In genomic region chr4:135875991-135876582, GRCm38 (mm10) we compare ENCODE assay signal across 8 mouse cellular contexts. TPM values are rescaled to one million over a fixed set of nuclear protein-coding genes. Genes with fewer than 3 reads are reported as not detected.
DNase-seq lines count a peak whose midpoint lies in the region; ATAC-seq and TF ChIP-seq lines count a peak whose summit lies in the region.

No protein-coding gene starts in this region.

- peaks cover 18% of the 10 kb centered on the region for H3K4me1 ChIP-seq in heart, adult 2 months (ENCODE audit: control insufficient read depth, insufficient read depth, low read length)
- H3K4me1 ChIP-seq in kidney, adult 2 months (ENCODE audit: control insufficient read depth, insufficient read depth, low read length): peaks cover 24% of the 10 kb centered on the region
- H3K4me1 ChIP-seq in lung, embryonic 15.5 days: peaks cover 43% of the 10 kb centered on the region

- DNase-seq in layer of hippocampus, adult 11-12 months (ENCODE audit: low spot score): peak; percentile 54
- no peak for DNase-seq in layer of hippocampus, postnatal 25 days (ENCODE audit: extremely low spot score in 1 of 2, low spot score in 1 of 2)
- peak; percentile 73 for DNase-seq in embryo, embryonic 10 days (ENCODE audit: low spot score)
- peak; percentile 69 to 77 for DNase-seq in heart, adult 2 months
- DNase-seq in kidney, adult 2 months: peak; percentile 71
- DNase-seq in Muller cell, postnatal 12 days (ENCODE audit: inconsistent ontology term): no peak

- intact Hi-C loops in heart, adult 2 months (cut with DNase I): loop anchor here (5.0 kb wide), 2 partner anchors 59 to 169 kb away; no protein-coding TSS in a partner anchor

- H3K4me2 ChIP-seq in lung, embryonic 15.5 days: peak overlapping the region; percentile 56

- TF ChIP-seq CTCF in heart, adult 2 months (IDR thresholded peaks at IDR 0.05): no peak
- no peak for TF ChIP-seq CTCF in kidney, adult 2 months (conservative IDR thresholded peaks at IDR 0.05; ENCODE audit: insufficient read depth, insufficient read length, low read depth, low read length)

- no peaks in the 10 kb centered on the region for H3K79me2 ChIP-seq in heart, adult 2 months (replicated peaks; ENCODE audit: control insufficient read depth, insufficient read depth, low read length)

- no peaks in the 10 kb centered on the region for H3K27me3 ChIP-seq in heart, adult 2 months (ENCODE audit: control insufficient read depth, insufficient read depth, low read length)
- no peaks in the 10 kb centered on the region for H3K27me3 ChIP-seq in kidney, adult 2 months (replicated peaks; ENCODE audit: control insufficient read depth, insufficient read depth, low read length)
- no peaks in the 10 kb centered on the region for H3K27me3 ChIP-seq in lung, embryonic 15.5 days

- peak overlapping the region; percentile 100 for H3K27ac ChIP-seq in heart, adult 2 months
- peak overlapping the region; percentile 76 for H3K27ac ChIP-seq in kidney, adult 2 months (ENCODE audit: insufficient read depth, low read depth, low read length)
- H3K27ac ChIP-seq in lung, embryonic 15.5 days: peak overlapping the region; percentile 99

- peak overlapping the region; percentile 15 for H3K4me3 ChIP-seq in heart, adult 2 months
- 0 out of 2 replicates have a peak overlapping the region, but pooled peaks have one; percentile 1 for H3K4me3 ChIP-seq in kidney, adult 2 months (ENCODE audit: insufficient read depth, low read depth, low read length)
- H3K4me3 ChIP-seq in lung, embryonic 15.5 days: peak overlapping the region; percentile 23; the same call in 1 of the 2 replicates

- H3K9me3 ChIP-seq in lung, embryonic 15.5 days: no peaks in the 10 kb centered on the region

- peak; percentile 12; the same call in 1 of the 2 replicates for TF ChIP-seq POLR2A in heart, adult 2 months (IDR thresholded peaks at IDR 0.05; ENCODE audit: insufficient read depth, low read depth, low read length)
- no peak for TF ChIP-seq POLR2A in kidney, adult 2 months (IDR thresholded peaks at IDR 0.05; ENCODE audit: low read depth, low read length)

- H3K36me3 ChIP-seq in heart, adult 2 months (ENCODE audit: control insufficient read depth, insufficient read depth, low read length): peaks cover 29% of the 10 kb centered on the region
- peaks cover 10% of the 10 kb centered on the region; the same call in 1 of the 2 replicates for H3K36me3 ChIP-seq in kidney, adult 2 months (ENCODE audit: control insufficient read depth, insufficient read depth, low read length)
- peaks cover 9% of the 10 kb centered on the region for H3K36me3 ChIP-seq in lung, embryonic 15.5 days

- no peak for TF ChIP-seq EP300 in heart, adult 2 months (IDR thresholded peaks at IDR 0.05; ENCODE audit: insufficient read depth, low read depth, low read length)

- ATAC-seq in lung, embryonic 15.5 days (ENCODE audit: borderline replicate concordance, extremely low read depth, low FRiP score, low TSS enrichment): no peak
- ATAC-seq in neutrophil, adult 5-6 weeks (ENCODE audit: extremely low read depth, insufficient number of reproducible peaks, low FRiP score, poor library complexity, severe bottlenecking): peak; percentile 15

- 5% methylated on average over 9 of the region's 9 CpGs for WGBS in heart, adult 2 months
- 16% methylated on average over 9 of the region's 9 CpGs for WGBS in kidney, adult 2 months
- 3% methylated on average over 9 of the region's 9 CpGs for WGBS in lung, embryonic 15.5 days

- peak overlapping the region; percentile 60 for H3K9ac ChIP-seq in heart, adult 2 months (ENCODE audit: low read depth, low read length)
- peak overlapping the region; percentile 20; the same call in 1 of the 2 replicates for H3K9ac ChIP-seq in lung, embryonic 15.5 days

RNA-seq across cellular contexts. Expression of gene Pnrc2, which starts 2.4 kb away (rescaled TPM):
- 10 to 100 TPM; 54.0 to 55.9 TPM for total RNA-seq in layer of hippocampus, postnatal 25 days (2021)
- 10 to 100 TPM; 58.8 to 81.2 TPM for total RNA-seq in heart, adult 2 months (2021)
- polyA plus RNA-seq in heart, adult 2 months (2012; rRNA removed): 14.9 and 35.4 TPM in 2 replicates
- polyA plus RNA-seq in kidney, adult 2 months (2012; rRNA removed): 17.7 and 23.3 TPM in 2 replicates
- 210 and 220 TPM in 2 replicates for polyA plus RNA-seq in lung, embryonic 15.5 days (2015; fragmentation: Nextera tagmentation; extraction: Ambion mirVana)
- 315 and 327 TPM in 2 replicates for total RNA-seq in neutrophil, adult 5-6 weeks (2017)

RNA-seq across cellular contexts. Expression of gene Cnr2, which starts 19.1 kb away (rescaled TPM):
- total RNA-seq in layer of hippocampus, postnatal 25 days (2021): under 1 TPM in 1 of 2 experiments, not detected in 1; 0.21 TPM
- under 1 TPM; 0.23 to 0.59 TPM for total RNA-seq in heart, adult 2 months (2021)
- 0.64 and 0.88 TPM in 2 replicates for polyA plus RNA-seq in heart, adult 2 months (2012; rRNA removed)
- polyA plus RNA-seq in kidney, adult 2 months (2012; rRNA removed): 2.7 and 4.1 TPM in 2 replicates
- 0.80 and 0.82 TPM in 2 replicates for polyA plus RNA-seq in lung, embryonic 15.5 days (2015; fragmentation: Nextera tagmentation; extraction: Ambion mirVana)
- 67.0 and 72.5 TPM in 2 replicates for total RNA-seq in neutrophil, adult 5-6 weeks (2017)

RNA-seq across cellular contexts. Expression of gene Srsf10, which starts 20.5 kb away (rescaled TPM):
- total RNA-seq in layer of hippocampus, postnatal 25 days (2021): 10 to 100 TPM; 78.4 to 78.6 TPM
- 10 to 100 TPM; 45.3 to 49.1 TPM for total RNA-seq in heart, adult 2 months (2021)
- 28.8 and 37.7 TPM in 2 replicates for polyA plus RNA-seq in heart, adult 2 months (2012; rRNA removed)
- polyA plus RNA-seq in kidney, adult 2 months (2012; rRNA removed): 43.4 TPM in 2 replicates
- 265 and 267 TPM in 2 replicates for polyA plus RNA-seq in lung, embryonic 15.5 days (2015; fragmentation: Nextera tagmentation; extraction: Ambion mirVana)
- 306 and 325 TPM in 2 replicates for total RNA-seq in neutrophil, adult 5-6 weeks (2017)

RNA-seq across cellular contexts. Expression of gene Fuca1, which starts 44.4 kb away (rescaled TPM):
- total RNA-seq in layer of hippocampus, postnatal 25 days (2021): 10 to 100 TPM; 40.5 to 40.7 TPM
- total RNA-seq in heart, adult 2 months (2021): 10 to 100 TPM; 30.4 to 34.6 TPM
- polyA plus RNA-seq in heart, adult 2 months (2012; rRNA removed): 24.0 and 25.3 TPM in 2 replicates
- polyA plus RNA-seq in kidney, adult 2 months (2012; rRNA removed): 161 and 226 TPM in 2 replicates
- polyA plus RNA-seq in lung, embryonic 15.5 days (2015; fragmentation: Nextera tagmentation; extraction: Ambion mirVana): 71.7 and 76.4 TPM in 2 replicates
- 366 and 368 TPM in 2 replicates for total RNA-seq in neutrophil, adult 5-6 weeks (2017)

Comparison
In these comparisons a context has a peak if more than half of its experiments do, and no peak if none do; other contexts are left out.
1. DNase-seq: peak in layer of hippocampus, adult 11-12 months (single experiment), embryo, embryonic 10 days (single experiment), heart, adult 2 months (2 of 2) and kidney, adult 2 months (single experiment); none in layer of hippocampus, postnatal 25 days (0 of 2) and Muller cell, postnatal 12 days (single experiment).
2. RNA of gene Cnr2, which starts 19.1 kb away (total RNA-seq): 67.0 to 72.5 TPM in neutrophil, adult 5-6 weeks; 0.23 to 0.59 TPM in heart, adult 2 months and 0.21 TPM in layer of hippocampus, postnatal 25 days; every median in the first group is over 10 times any median in the second.
3. Peak in every context shown above with its lines, with median percentiles within 50 percentile points of each other: H3K27ac ChIP-seq and H3K4me3 ChIP-seq.